Mouse (Mus musculus) CH12.LX (cell line): ENCODE results near the gene Lysmd1.

ENCODE experiments used
- CTCF ChIP-seq, 2 experiments: IDR thresholded peaks in 1 of 2; conservative IDR thresholded peaks in 1 of 2; 2 replicates each; pipeline ENCODE4 v1.5.1; 2011 to 2012; ENCODE audit warnings: low read depth in 2 of 2, low read length in 2 of 2, improper control_type of control experiment in 1 of 2, inconsistent platforms in 1 of 2, mild to moderate bottlenecking in 1 of 2, moderate library complexity in 1 of 2
- EP300 ChIP-seq: IDR thresholded peaks from 2 replicates; pipeline ENCODE4 v1.6.1; 2011; ENCODE audit warnings: low read length, improper control_type of control experiment
- NRF1 ChIP-seq: IDR thresholded peaks from 2 replicates; pipeline ENCODE4 v1.6.1; 2014; ENCODE audit warnings: low read depth, mild to moderate bottlenecking, inconsistent platforms, low read length, improper control_type of control experiment, moderate library complexity
- POLR2A ChIP-seq: IDR thresholded peaks from 2 replicates; pipeline ENCODE4 v1.6.1; 2011; ENCODE audit warnings: low read depth, mild to moderate bottlenecking, improper control_type of control experiment, low read length
- RAD21 ChIP-seq: IDR thresholded peaks from 2 replicates; pipeline ENCODE4 v1.6.1; 2011; ENCODE audit warnings: low read depth, mild to moderate bottlenecking, low read length, improper control_type of control experiment, moderate library complexity
- SMC3 ChIP-seq: IDR thresholded peaks from 2 replicates; pipeline ENCODE4 v1.6.1; 2011; ENCODE audit warnings: low read depth, low read length, improper control_type of control experiment
- TBP ChIP-seq: conservative IDR thresholded peaks from 2 replicates; pipeline ENCODE4 v1.6.1; 2011; ENCODE audit warnings: low read depth, low read length, improper control_type of control experiment

DNA sequence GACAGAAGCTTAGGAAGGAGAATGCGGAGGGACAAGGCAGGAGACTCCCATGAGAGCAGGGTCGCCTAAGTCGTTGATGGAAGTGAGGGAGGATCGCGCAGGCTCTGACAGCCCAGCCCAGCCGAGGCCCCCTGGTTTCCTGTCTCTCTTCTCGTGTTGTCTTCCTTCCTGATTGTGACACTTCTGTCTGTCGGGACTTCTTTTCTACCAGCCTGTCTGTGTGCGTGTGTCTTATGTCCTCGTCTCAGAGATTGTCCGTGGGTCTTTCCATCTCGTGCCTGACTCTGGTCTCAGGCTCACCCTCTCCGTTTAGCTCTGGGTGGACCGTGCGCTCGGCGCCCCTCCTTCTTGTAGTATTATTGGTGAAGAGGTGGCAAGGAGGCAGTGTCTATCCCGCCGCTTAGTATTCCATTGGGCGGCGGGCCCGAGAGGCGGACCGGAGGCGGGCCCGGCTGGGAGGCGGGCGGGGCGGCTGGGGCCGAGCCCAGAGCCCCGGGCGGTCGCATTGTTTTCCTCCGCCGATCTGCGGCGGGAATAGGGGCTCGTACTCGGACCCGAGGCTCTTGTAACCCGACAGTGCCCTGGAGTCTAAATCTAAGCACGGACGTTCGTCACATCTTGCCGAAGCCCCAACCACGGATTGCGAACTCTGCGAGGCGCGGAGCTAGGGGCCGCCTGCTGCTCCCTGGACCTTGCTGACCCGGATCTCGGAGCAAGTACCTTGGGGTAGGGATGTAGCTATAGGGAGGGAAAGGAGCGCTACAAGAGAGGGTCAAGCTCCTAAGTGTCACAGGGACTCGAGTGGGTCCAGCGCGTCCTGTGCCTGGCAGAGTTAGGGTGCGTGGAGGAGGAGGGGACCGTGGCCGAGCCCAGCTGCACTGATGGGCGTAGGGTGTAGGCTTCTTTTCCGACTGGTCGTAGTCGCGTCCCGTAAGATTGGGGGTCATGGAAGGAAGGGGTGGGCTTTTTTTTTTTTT, 26.4 kb downstream of the Lysmd1 start, which contains the start of gene Sema6c:
- TF ChIP-seq CTCF (conservative IDR thresholded peaks at IDR 0.05 in 1 of 2, IDR thresholded peaks at IDR 0.05 in 1 of 2; ENCODE audit: low read depth in 2 of 2, low read length in 2 of 2) (no peak), EP300 (peak; percentile 37; the same call in 1 of the 2 replicates), POLR2A (0 out of 2 replicates have a peak, but pooled peaks have one; percentile 19), RAD21 (no peak), TBP (no peak), SMC3 (no peak), NRF1 (peak; percentile 59)
